Mouse (Mus musculus): Measurements from ENCODE around the gene Mical3.

DNA sequence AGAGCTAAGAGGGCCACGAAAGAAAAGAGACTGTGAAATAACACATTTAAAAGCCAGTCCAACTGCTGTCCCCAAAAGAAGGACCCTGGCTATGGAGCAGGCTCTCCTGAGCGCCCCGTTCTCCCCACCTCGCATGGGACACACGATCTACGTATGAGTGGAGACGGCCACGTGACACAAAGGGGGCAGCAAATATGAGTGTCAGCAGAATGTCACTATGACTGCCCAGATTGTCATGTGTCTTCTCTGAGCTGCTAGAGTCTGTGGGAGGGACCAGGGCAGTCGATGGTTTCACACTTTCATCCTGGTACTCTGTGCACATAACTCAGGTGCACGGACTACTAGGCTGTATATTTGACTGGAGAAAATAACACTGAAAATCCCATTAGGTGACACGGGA, 40.0 kb downstream of the Mical3 start:
- no peak for TF ChIP-seq FLI1 (IDR thresholded peaks at IDR 0.05; ENCODE audit: low read length)
- TF ChIP-seq GATA1 (IDR thresholded peaks at IDR 0.05; ENCODE audit: borderline replicate concordance, low read length) = no peak
